Mouse (Mus musculus): ENCODE data around the gene Vezf1. TPM values are rescaled to one million over a fixed set of nuclear protein-coding genes. Genes with fewer than 3 reads are reported as not detected.
"Not testable (repeated sequence)": the region's sequence is repeated elsewhere in the genome, so short reads cannot be mapped to it uniquely, and the experiment has no call there.

The Vezf1 gene
- polyA plus RNA-seq (2015; fragmentation: Nextera tagmentation; extraction: Ambion mirVana), result 30.4 and 32.4 TPM in 2 replicates

DNA sequence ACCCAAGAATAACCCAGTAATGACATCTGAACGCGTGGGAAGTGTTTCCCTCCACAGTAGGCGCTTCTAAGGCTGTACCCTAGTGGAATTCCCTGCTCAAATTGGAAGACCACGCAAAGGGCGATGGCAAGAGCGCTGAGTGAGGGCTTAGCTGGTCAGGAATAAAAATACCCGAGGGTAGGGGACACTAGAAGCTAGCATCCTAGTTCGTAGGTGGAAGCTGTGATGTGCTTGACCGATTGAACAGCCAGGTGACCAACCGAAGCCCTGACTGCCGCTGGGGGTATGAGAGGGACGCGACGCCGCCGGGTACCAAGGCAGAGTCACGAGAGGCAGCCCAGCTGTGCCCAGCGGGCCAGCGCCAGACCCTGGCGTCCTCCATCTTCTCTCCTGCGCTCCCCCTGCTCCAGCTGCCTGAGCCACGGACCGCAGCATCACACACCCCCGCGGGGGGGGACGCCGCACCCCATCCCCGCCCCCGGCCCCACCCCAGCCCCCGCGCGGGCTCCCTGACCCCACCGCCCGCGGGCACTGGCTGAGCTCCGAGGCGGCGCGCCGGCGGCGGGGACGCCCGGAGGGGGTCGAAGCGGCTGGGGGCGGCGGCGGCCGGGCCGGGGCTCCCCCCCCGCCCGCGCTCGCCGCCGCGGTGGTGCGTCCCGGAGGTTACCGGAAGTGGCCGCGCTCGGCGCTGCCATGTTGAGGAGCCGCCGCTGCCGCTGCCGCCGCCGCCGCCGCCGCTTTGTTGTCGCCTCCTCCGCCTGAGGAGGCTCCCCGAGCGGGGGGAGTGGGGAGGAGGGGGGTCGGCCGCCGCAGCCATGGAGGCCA, at the start of gene Vezf1:
Gene Vezf1, plus strand, starts transcription at position 694 of the 825 bp plus-strand sequence.
- Histone ChIP-seq H3K4me1 (replicated peaks) (peaks cover 18% of the 10 kb centered on the region), H3K4me3 (replicated peaks) (peak within 1 kb of the TSS; percentile 96), H3K27ac (peak within 1 kb of the TSS; percentile 96), H3K9ac (peak within 1 kb of the TSS; percentile 94), H3K36me3 (no peaks in the 10 kb centered on the region), H3K4me2 (replicated peaks) (peak within 1 kb of the TSS; percentile 80), H3K9me3 (no peaks in the 10 kb centered on the region), H3K27me3 (replicated peaks) (no peaks in the 10 kb centered on the region)
- ATAC-seq, result peak; percentile 87
- under 1% methylated on average over 60 of the region's 81 CpGs for WGBS

DNA sequence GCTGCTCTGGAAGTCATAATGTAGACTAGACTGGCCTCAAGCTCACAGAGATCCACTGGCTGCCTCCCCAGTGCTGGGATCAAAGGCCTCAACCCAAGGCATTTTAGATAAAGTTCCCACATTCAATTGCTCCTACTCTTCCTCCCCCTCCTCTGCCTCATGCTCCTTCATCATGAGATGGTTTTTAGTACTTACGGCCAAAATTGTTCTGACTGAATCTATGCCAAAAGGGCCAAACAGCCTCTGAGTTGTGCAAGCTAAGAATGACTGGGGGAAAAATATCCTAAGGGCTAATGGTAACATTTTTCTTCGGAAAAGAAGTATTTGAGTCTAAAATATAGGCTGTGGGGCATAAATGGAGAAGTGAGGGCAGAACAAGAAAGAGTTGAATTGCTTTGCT, 44.1 kb upstream of the Vezf1 start:
- Histone ChIP-seq H3K36me3 (no peaks in the 10 kb centered on the region), H3K27me3 (replicated peaks) (no peaks in the 10 kb centered on the region), H3K4me2 (replicated peaks) (no peak overlapping the region), H3K9me3 (no peaks in the 10 kb centered on the region), H3K4me1 (replicated peaks) (no peaks in the 10 kb centered on the region), H3K4me3 (replicated peaks) (no peak overlapping the region), H3K27ac (no peak overlapping the region), H3K9ac (no peak overlapping the region)
- no peak for ATAC-seq
- 79% methylated on average over 2 of the region's 2 CpGs for WGBS

DNA sequence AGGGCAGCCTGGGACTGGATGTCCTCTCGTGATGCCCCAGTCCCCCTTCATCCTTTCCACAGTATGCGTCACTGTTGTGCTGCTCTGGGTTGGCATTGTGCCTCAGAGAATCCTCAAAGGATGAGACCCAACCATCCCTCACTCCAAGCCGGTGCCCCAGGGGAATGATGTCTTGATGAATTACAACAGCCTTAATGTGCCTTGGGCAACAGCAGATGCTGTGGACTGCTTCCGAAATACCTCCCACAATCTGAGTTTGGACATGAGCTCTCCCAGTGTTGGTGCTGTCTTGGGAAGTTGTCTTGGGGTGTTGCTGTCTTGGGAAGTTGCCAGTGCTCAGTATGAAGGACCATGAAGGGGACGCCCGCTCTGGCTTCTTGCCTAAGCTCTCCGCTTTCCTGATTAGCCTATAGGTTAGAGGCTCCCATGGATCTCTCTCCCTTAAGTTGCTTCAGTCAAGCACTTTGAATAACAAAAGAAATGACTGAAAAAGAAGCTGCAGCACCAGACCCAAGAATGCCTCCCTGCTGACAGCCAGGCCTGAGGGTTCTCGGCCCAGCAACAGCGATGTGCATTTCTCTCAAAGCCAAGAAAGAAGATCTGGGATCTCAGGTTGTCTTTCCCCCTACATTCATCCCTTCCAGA, 40.6 kb upstream of the Vezf1 start:
- Histone ChIP-seq H3K4me1 (replicated peaks) (no peaks in the 10 kb centered on the region), H3K4me2 (replicated peaks) (no peak overlapping the region), H3K27ac (no peak overlapping the region), H3K27me3 (replicated peaks) (no peaks in the 10 kb centered on the region), H3K36me3 (no peaks in the 10 kb centered on the region), H3K4me3 (replicated peaks) (no peak overlapping the region), H3K9ac (no peak overlapping the region), H3K9me3 (no peaks in the 10 kb centered on the region)
- ATAC-seq, result no peak
- 79% methylated on average over 9 of the region's 9 CpGs for whole genome bisulfite sequencing

DNA sequence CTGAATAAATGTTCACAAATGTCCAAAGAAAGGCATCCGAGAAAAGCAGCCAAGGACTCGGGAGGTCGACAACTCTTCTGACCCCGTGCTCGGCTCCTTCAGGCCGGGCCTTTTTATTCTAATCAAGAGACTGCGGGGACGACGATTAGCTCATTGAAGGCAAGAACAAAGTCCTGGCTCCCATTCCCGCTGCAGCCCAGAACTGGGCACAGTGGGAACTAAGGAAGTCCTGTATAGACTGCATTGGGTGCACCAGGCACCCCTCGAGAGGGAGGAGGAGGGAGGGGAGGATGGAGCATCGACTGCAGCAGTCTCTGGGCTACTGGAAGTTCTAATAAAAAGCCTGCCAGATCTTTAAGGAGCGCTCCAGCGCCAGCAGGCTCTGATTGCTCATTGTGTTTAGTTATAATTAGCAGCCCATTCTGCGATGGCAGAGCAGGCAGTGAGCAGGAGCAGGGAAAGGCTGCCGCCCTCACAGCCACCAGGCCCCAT, 39.8 kb upstream of the Vezf1 start:
- WGBS, result 33% methylated on average over 16 of the region's 16 CpGs
- Histone ChIP-seq H3K36me3 (no peaks in the 10 kb centered on the region), H3K9me3 (no peaks in the 10 kb centered on the region), H3K27ac (no peak overlapping the region), H3K27me3 (replicated peaks) (no peaks in the 10 kb centered on the region), H3K9ac (no peak overlapping the region), H3K4me3 (replicated peaks) (no peak overlapping the region), H3K4me2 (replicated peaks) (no peak overlapping the region), H3K4me1 (replicated peaks) (no peaks in the 10 kb centered on the region)
- no peak for ATAC-seq

DNA sequence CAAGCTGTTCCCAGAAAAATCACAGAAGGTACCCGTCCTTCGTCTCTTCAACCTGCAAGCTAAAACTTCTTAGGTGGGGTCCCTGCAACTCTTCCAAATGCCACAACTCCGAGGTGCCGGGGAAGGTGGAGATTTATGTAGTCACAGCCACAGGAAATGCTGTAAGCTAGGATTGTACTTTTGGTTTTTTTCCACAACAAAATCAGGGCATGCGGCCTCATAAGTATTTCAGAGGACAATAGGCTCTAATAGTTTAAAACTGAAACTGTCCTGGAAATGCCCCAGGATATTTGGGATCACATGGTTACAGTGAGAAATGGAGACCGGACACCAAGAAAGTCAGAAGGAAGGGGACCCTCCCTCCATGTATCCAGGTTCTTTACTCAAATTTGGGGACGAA, 37.9 kb upstream of the Vezf1 start:
- Histone ChIP-seq H3K4me3 (replicated peaks) (no peak overlapping the region), H3K9me3 (no peaks in the 10 kb centered on the region), H3K4me1 (replicated peaks) (no peaks in the 10 kb centered on the region), H3K36me3 (no peaks in the 10 kb centered on the region), H3K27me3 (replicated peaks) (no peaks in the 10 kb centered on the region), H3K27ac (no peak overlapping the region), H3K9ac (no peak overlapping the region), H3K4me2 (replicated peaks) (no peak overlapping the region)
- no peak for ATAC-seq
- WGBS, result 84% methylated on average over 7 of the region's 7 CpGs

DNA sequence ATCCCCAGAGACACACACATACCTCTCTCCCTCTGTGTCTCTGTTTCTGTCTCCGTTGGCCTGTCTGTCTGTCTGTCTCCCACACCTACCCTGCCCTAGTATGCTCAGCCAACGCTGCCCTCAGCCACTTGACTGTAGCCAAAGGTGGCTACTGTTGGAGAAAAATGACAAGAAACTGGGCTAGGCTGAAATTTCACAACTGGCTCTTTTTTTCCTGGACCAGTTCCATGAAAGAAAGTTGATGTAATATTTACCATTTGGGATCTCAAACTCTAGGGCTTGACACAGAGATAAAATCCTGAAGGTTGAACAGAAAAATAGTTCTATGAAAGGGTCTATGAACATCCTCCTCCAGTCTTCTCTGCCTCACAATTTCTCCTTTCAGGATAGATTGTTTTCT, 37.2 kb upstream of the Vezf1 start:
- ATAC-seq, result no peak
- Histone ChIP-seq H3K4me3 (replicated peaks) (no peak overlapping the region), H3K27me3 (replicated peaks) (no peaks in the 10 kb centered on the region), H3K9me3 (no peaks in the 10 kb centered on the region), H3K36me3 (no peaks in the 10 kb centered on the region), H3K4me2 (replicated peaks) (no peak overlapping the region), H3K9ac (no peak overlapping the region), H3K4me1 (replicated peaks) (no peaks in the 10 kb centered on the region), H3K27ac (no peak overlapping the region)
- WGBS, result 75% methylated on average over 2 of the region's 2 CpGs

DNA sequence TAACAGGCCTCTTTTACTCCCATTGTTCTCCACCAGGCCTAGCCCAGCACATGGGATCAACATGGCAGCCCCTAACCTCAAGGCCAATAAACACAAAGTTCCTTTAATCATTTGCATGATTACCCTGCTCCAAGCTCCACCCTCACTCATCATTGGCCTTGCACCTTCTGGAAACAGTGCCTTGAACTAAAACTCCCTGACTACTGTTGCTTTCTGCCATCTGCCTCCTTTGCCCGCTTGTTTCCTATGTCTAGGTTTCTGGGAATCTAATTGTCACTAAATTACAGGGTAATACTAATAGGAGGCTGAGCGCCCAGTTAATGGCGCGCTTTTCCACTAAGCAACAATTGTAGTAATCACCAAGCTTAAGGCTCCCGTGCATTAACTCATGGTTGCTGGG, 36.3 kb upstream of the Vezf1 start:
- Histone ChIP-seq H3K4me2 (replicated peaks) (no peak overlapping the region), H3K27me3 (replicated peaks) (no peaks in the 10 kb centered on the region), H3K36me3 (no peaks in the 10 kb centered on the region), H3K27ac (no peak overlapping the region), H3K9me3 (no peaks in the 10 kb centered on the region), H3K9ac (no peak overlapping the region), H3K4me3 (replicated peaks) (no peak overlapping the region), H3K4me1 (replicated peaks) (no peaks in the 10 kb centered on the region)
- no peak for ATAC-seq
- 89% methylated on average over 5 of the region's 5 CpGs for WGBS

DNA sequence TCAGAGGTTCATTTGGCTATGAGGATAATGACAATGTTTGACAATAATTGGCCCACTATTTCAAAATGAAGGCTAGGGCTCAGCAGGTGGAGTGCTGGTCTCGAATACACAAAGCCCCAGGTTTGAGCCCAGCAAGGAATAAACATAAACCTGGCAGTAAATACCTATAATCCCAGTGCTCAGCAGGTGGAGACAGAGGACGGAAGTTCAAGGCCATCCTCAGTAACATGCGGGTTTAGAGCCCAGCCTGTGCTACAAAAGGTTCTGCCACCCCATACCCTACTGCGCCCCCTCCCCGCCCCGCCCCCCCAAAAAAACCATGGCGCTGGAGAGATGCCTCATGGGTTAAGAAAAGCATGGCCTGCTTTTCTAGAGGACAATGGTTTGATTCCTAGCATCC, 32.1 kb upstream of the Vezf1 start:
- WGBS, result 66% methylated on average over 7 of the region's 7 CpGs
- ATAC-seq, result no peak
- no peak overlapping the region for H3K27ac ChIP-seq
- H3K36me3 ChIP-seq, result no peaks in the 10 kb centered on the region
- no peaks in the 10 kb centered on the region for H3K27me3 ChIP-seq (replicated peaks)
- H3K4me3 ChIP-seq (replicated peaks), result no peak overlapping the region
- H3K9ac ChIP-seq, result no peak overlapping the region
- H3K4me2 ChIP-seq (replicated peaks), result no peak overlapping the region
- no peaks in the 10 kb centered on the region for H3K9me3 ChIP-seq
- H3K4me1 ChIP-seq (replicated peaks), result no peaks in the 10 kb centered on the region

DNA sequence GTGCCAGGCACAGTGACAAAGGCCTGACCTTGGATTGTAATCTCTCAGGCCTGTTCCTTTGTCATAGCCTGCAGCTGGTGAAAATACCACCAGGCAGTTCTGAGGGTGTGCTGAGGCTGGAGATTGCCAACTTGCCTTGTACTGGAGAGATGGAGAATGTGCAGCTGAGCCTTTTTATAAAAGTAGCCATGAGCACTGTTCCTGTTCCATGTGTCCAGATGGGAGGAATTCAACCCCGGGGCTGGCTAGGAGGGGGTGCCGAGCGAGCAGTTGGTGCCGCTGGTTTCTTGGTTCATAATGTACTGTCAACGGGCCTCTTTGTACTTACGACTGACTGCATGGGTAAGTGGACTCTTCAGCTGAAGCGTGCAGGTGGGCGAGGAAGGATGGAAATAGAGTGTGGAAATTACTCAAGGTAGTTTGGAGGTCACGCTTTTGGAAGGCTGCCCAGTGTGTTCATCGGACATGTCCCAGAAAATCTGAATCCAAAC, 31.3 kb upstream of the Vezf1 start:
- Histone ChIP-seq H3K27ac (no peak overlapping the region), H3K4me2 (replicated peaks) (no peak overlapping the region), H3K36me3 (no peaks in the 10 kb centered on the region), H3K9ac (no peak overlapping the region), H3K9me3 (no peaks in the 10 kb centered on the region), H3K27me3 (replicated peaks) (no peaks in the 10 kb centered on the region), H3K4me1 (replicated peaks) (no peaks in the 10 kb centered on the region), H3K4me3 (replicated peaks) (no peak overlapping the region)
- WGBS, result 83% methylated on average over 10 of the region's 10 CpGs
- no peak for ATAC-seq

DNA sequence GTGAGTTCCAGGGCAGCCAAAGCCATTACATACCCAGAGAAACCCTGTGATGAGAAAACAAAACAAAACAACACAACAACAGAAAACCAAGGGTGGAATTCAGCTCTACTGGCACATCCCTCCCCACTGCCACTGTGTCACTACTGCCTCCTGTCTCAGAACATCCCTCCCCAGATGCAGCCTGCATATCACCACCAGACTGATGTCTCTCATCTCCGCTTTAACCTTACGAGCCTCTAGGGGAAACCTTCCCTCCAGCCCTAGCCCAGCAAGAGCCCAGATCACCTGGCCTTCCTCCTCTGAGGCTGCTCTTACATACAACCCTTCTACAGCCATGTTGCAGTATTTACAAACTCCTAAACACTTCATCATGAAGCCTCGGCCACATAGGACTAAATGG, 30.7 kb upstream of the Vezf1 start:
- WGBS, result 74% methylated on average over 3 of the region's 3 CpGs
- H3K27ac ChIP-seq, result no peak overlapping the region
- no peaks in the 10 kb centered on the region for H3K4me1 ChIP-seq (replicated peaks)
- ATAC-seq, result no peak
- no peak overlapping the region for H3K4me2 ChIP-seq (replicated peaks)
- H3K9me3 ChIP-seq, result no peaks in the 10 kb centered on the region
- no peak overlapping the region for H3K4me3 ChIP-seq (replicated peaks)
- no peak overlapping the region for H3K9ac ChIP-seq
- no peaks in the 10 kb centered on the region for H3K36me3 ChIP-seq
- H3K27me3 ChIP-seq (replicated peaks), result no peaks in the 10 kb centered on the region

DNA sequence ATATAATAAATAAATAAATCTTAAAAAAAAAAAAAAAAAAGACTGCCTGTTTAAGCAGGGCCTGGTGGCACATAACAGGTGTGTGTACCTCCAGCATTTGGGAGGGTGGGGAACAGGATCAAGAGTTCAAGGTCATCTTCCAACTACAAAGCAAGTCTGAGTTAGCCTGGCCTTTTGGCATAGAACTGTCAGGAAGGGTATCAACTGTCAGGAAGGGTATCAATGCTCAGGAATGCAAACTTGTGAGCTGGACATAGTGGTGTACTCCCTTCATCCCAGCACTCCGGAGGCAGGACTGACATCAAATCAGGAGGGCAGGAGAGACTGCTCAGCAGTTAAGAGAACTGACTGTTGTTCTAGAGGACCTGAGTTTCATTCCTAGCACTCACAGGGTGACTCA, 29.0 kb upstream of the Vezf1 start:
- Histone ChIP-seq H3K27me3 (replicated peaks) (no peaks in the 10 kb centered on the region), H3K4me2 (replicated peaks) (no peak overlapping the region), H3K36me3 (no peaks in the 10 kb centered on the region), H3K9ac (no peak overlapping the region), H3K4me1 (replicated peaks) (no peaks in the 10 kb centered on the region), H3K4me3 (replicated peaks) (no peak overlapping the region), H3K27ac (no peak overlapping the region), H3K9me3 (no peaks in the 10 kb centered on the region)
- 83% methylated on average over 1 of the region's 1 CpGs for WGBS
- no peak for ATAC-seq

DNA sequence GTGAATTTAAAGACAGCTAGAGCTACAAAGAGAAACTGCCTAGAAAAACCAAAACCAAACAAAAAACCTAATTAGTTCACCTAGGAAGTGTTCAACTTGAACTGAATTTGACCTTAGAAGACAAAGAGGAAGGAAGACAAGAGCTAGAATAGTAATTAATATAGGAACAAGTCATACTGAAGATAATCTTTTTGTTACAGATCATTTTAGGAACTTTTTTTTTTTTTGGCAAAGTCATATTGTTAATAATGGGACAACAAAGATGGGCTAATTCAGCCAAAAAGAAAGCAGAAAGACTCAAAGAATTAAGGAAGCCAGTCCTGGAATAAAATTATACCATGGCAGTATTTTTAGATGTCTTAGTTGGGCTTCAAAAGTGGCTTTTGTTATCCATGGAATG, 23.8 kb upstream of the Vezf1 start:
- no peak for ATAC-seq
- Histone ChIP-seq H3K4me2 (replicated peaks) (no peak overlapping the region), H3K36me3 (no peaks in the 10 kb centered on the region), H3K4me1 (replicated peaks) (peaks cover 9% of the 10 kb centered on the region; the same call in 1 of the 2 replicates), H3K9ac (no peak overlapping the region), H3K27ac (no peak overlapping the region), H3K27me3 (replicated peaks) (no peaks in the 10 kb centered on the region), H3K9me3 (no peaks in the 10 kb centered on the region), H3K4me3 (replicated peaks) (no peak overlapping the region)

DNA sequence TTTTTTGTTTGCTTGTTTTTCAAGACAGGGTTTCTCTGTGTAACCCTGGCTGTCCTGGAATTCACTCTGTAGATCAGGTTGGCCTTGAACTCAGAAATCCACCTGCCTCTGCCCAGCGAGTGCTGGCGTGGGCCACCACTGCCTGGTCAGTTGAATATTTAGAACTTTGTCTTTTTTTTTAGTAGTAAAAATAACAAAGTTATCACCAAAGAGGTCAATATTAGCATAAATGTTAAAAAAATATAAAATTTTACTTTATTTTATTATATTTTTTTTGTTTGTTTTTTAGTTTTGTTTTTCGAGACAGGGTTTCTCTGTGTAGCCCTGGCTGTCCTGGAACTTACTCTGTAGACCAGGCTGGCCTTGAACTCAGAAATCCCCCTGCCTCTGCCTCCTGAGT, 22.9 kb upstream of the Vezf1 start:
- H3K9ac ChIP-seq; H3K4me3 ChIP-seq (replicated peaks); H3K36me3 ChIP-seq; H3K27ac ChIP-seq; H3K27me3 ChIP-seq (replicated peaks); H3K4me2 ChIP-seq (replicated peaks); ATAC-seq; H3K9me3 ChIP-seq: not testable (repeated sequence)
- peaks cover 15% of the 10 kb centered on the region for H3K4me1 ChIP-seq (replicated peaks)
- WGBS, result 94% methylated on average over 3 of the region's 3 CpGs
